ENCODE assay signal across 22 mouse cellular contexts in the genomic region with DNA sequence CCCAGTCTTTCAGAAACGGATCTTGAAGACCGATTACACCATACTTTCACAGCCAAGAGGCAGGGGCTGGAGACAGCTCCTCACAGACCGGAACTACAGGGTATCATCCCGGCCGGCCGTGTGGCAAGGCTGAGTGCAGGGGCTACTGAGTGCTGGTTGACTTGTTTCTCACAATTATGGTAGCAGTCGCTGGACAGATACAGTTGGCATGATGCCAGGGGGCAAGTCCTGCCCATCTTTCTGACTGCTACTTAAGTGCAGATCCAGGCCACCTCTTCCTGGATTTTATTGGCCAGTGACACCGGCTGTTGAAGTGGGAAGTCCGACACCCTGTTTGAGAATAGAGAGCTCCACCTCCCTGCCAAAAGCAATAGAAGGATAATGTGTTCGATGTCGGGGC.
"Had no signal": no experiment of that assay in that cellular context is flagged by ENCODE, and none has a peak within 500 bp of the region (broad histone marks: within the 10 kb centered on the region; RNA-seq: fewer than 3 reads in every experiment).

No protein-coding gene starts in this region.

- H3K27ac ChIP-seq: layer of hippocampus, adult 2 months; limb, embryonic 12.5 days; limb, embryonic 15.5 days; liver, embryonic 12.5 days; liver, embryonic 15.5 days; midbrain, embryonic 10.5 days; midbrain, embryonic 13.5 days; neural tube, embryonic 13.5 days; stomach, postnatal 0 days had no signal

- H3K9me3 ChIP-seq: limb, embryonic 12.5 days; limb, embryonic 15.5 days; liver, embryonic 12.5 days; liver, embryonic 15.5 days; megakaryocyte, embryonic 14.5 days; midbrain, embryonic 10.5 days; midbrain, embryonic 13.5 days; neural tube, embryonic 13.5 days had no signal

- H3K9ac ChIP-seq: limb, embryonic 12.5 days; limb, embryonic 15.5 days; liver, embryonic 12.5 days; liver, embryonic 15.5 days; midbrain, embryonic 13.5 days; neural tube, embryonic 13.5 days had no signal

- H3K36me3 ChIP-seq: limb, embryonic 12.5 days; limb, embryonic 15.5 days; liver, embryonic 12.5 days; liver, embryonic 15.5 days; midbrain, embryonic 10.5 days; midbrain, embryonic 13.5 days; neural tube, embryonic 13.5 days had no signal

- H3K27me3 ChIP-seq: limb, embryonic 12.5 days; limb, embryonic 15.5 days; liver, embryonic 12.5 days; liver, embryonic 15.5 days; midbrain, embryonic 13.5 days; neural tube, embryonic 13.5 days had no signal

- ATAC-seq: inflammation-experienced regulatory T-cells, adult 6 months; intestine, embryonic 16.5 days; liver, embryonic 12.5 days; midbrain, embryonic 13.5 days; midbrain, embryonic 16.5 days had no signal

- DNase-seq: kidney, postnatal 14 days; layer of hippocampus, adult 9-11 months; right cerebral cortex, adult 18-20 months; right cerebral cortex, postnatal 14 days; right cerebral cortex, postnatal 4 days; thymus, adult 2 months; thymus, postnatal 14 days; thymus, postnatal 4 days had no signal

- H3K4me3 ChIP-seq: layer of hippocampus, adult 2 months; limb, embryonic 12.5 days; limb, embryonic 15.5 days; liver, embryonic 12.5 days; liver, embryonic 15.5 days; megakaryocyte, embryonic 14.5 days; midbrain, embryonic 10.5 days; midbrain, embryonic 13.5 days; myocyte; neural tube, embryonic 13.5 days had no signal

- H3K4me2 ChIP-seq: limb, embryonic 12.5 days; limb, embryonic 15.5 days; liver, embryonic 12.5 days; liver, embryonic 15.5 days; midbrain, embryonic 13.5 days; neural tube, embryonic 13.5 days had no signal

- H3K4me1 ChIP-seq: liver, embryonic 12.5 days; liver, embryonic 15.5 days; midbrain, embryonic 13.5 days; neural tube, embryonic 13.5 days had no signal
